In genomic region chr1:127677661-127678580, GRCm38 (mm10) we compare ENCODE assay signal across 8 mouse cellular contexts. TPM values are rescaled to one million over a fixed set of nuclear protein-coding genes. Genes with fewer than 3 reads are reported as not detected.
DNase-seq lines count a peak whose midpoint lies in the region; ATAC-seq and TF ChIP-seq lines count a peak whose summit lies in the region.

No protein-coding gene starts in this region.

- peak overlapping the region; percentile 97 for H3K4me2 ChIP-seq in heart, postnatal 0 days (ENCODE audit: low read depth, low read length)

- DNase-seq in B cell, adult 2 months, result peak; percentile 79 to 80
- peak; percentile 85 to 89 for DNase-seq in cerebellum, postnatal 25 days
- DNase-seq in heart, postnatal 0 days (ENCODE audit: low spot score), result no peak
- peak; percentile 37 for DNase-seq in kidney, postnatal 14 days
- DNase-seq in spleen, postnatal 4 days (ENCODE audit: low spot score in 2 of 2), result peak; percentile 55 to 76
- no peak for DNase-seq in left cerebral cortex, adult 9 months (ENCODE audit: low spot score in 2 of 2)

- no peak for TF ChIP-seq EP300 in ES-Bruce4 (IDR thresholded peaks at IDR 0.05; ENCODE audit: insufficient read depth, low read depth, low read length)
- TF ChIP-seq EP300 in heart, postnatal 0 days (IDR thresholded peaks at IDR 0.05; ENCODE audit: low read depth), result no peak

- no peaks in the 10 kb centered on the region for H3K9me3 ChIP-seq in ES-Bruce4 (replicated peaks; ENCODE audit: control insufficient read depth, insufficient read depth, low read length, poor library complexity, severe bottlenecking)
- H3K9me3 ChIP-seq in heart, postnatal 0 days (replicated peaks; ENCODE audit: control insufficient read depth, low read length), result 0 out of 2 replicates have a peak, but pooled peaks cover 3% of the 10 kb centered on the region

- no peaks in the 10 kb centered on the region for H3K4me1 ChIP-seq in ES-Bruce4 (ENCODE audit: control insufficient read depth, insufficient read depth, low read length)
- H3K4me1 ChIP-seq in heart, postnatal 0 days (ENCODE audit: control insufficient read depth, insufficient read depth), result peaks cover 10% of the 10 kb centered on the region; the same call in 1 of the 2 replicates

- TF ChIP-seq POLR2A in ES-Bruce4 (IDR thresholded peaks at IDR 0.05; ENCODE audit: insufficient read depth, low read length), result no peak

- peak overlapping the region; percentile 43 for H3K9ac ChIP-seq in ES-Bruce4 (ENCODE audit: low read depth, poor library complexity, severe bottlenecking)
- H3K9ac ChIP-seq in heart, postnatal 0 days (replicated peaks; ENCODE audit: low read depth, low read length), result peak overlapping the region; percentile 42

- peaks cover 8% of the 10 kb centered on the region for H3K27me3 ChIP-seq in ES-Bruce4 (ENCODE audit: control insufficient read depth, insufficient read depth, low read length, poor library complexity, severe bottlenecking)
- H3K27me3 ChIP-seq in heart, postnatal 0 days (ENCODE audit: control insufficient read depth, insufficient read depth, low read length), result peaks cover 52% of the 10 kb centered on the region

- H3K36me3 ChIP-seq in ES-Bruce4 (ENCODE audit: control insufficient read depth, insufficient read depth, low read length, poor library complexity, severe bottlenecking), result no peaks in the 10 kb centered on the region
- H3K36me3 ChIP-seq in heart, postnatal 0 days (replicated peaks; ENCODE audit: control insufficient read depth, insufficient read depth, low read length), result no peaks in the 10 kb centered on the region

- H3K4me3 ChIP-seq in ES-Bruce4 (ENCODE audit: low read depth, low read length), result peak overlapping the region; percentile 61
- H3K4me3 ChIP-seq in heart, postnatal 0 days (ENCODE audit: low read depth, low read length), result peak overlapping the region; percentile 59

- ATAC-seq in heart, postnatal 0 days (ENCODE audit: insufficient read depth, low read depth), result peak; percentile 41; the same call in 1 of the 2 replicates
- ATAC-seq in megakaryocyte, adult 5-6 weeks (ENCODE audit: poor library complexity, severe bottlenecking), result peak; percentile 43

- WGBS in heart, postnatal 0 days, result 7% methylated on average over 60 of the region's 64 CpGs

- no peak overlapping the region for H3K27ac ChIP-seq in ES-Bruce4 (ENCODE audit: insufficient read depth, low read length)
- H3K27ac ChIP-seq in heart, postnatal 0 days (ENCODE audit: low read depth), result no peak overlapping the region

- no peak for TF ChIP-seq CTCF in ES-Bruce4 (IDR thresholded peaks at IDR 0.05; ENCODE audit: low read depth, low read length)
- TF ChIP-seq CTCF in heart, postnatal 0 days (IDR thresholded peaks at IDR 0.05; ENCODE audit: low read depth), result no peak

RNA-seq across cellular contexts. Expression of gene Tmem163, which starts 1.4 kb away (rescaled TPM):
- polyA plus RNA-seq in ES-Bruce4 (2011; ENCODE audit: insufficient read depth, insufficient read length, low read depth, missing spikeins), result 0.24 and 1.6 TPM in 2 replicates
- 6.2 and 16.6 TPM in 2 replicates for total RNA-seq in heart, postnatal 0 days (2014; rRNA removed; ENCODE audit: low replicate concordance)
- polyA plus RNA-seq in heart, postnatal 0 days (2015; fragmentation: Nextera tagmentation; extraction: Ambion mirVana), result 17.3 and 21.1 TPM in 2 replicates
- 0.16 TPM in 1 of 2 replicates, not detected in the other for total RNA-seq in megakaryocyte, adult 5-6 weeks (2015)
- 0.12 and 0.73 TPM in 2 replicates for total RNA-seq in megakaryocyte, adult 5-6 weeks (2017)

RNA-seq across cellular contexts. Expression of gene Acmsd, which starts 51.3 kb away (rescaled TPM):
- not detected in 2 replicates for polyA plus RNA-seq in ES-Bruce4 (2011; ENCODE audit: insufficient read depth, insufficient read length, low read depth, missing spikeins)
- 0.12 TPM in 1 of 2 replicates, not detected in the other for total RNA-seq in heart, postnatal 0 days (2014; rRNA removed; ENCODE audit: low replicate concordance)
- polyA plus RNA-seq in heart, postnatal 0 days (2015; fragmentation: Nextera tagmentation; extraction: Ambion mirVana), result 0.05 and 0.18 TPM in 2 replicates
- 0.07 TPM in 1 of 2 replicates, not detected in the other for total RNA-seq in megakaryocyte, adult 5-6 weeks (2015)
- total RNA-seq in megakaryocyte, adult 5-6 weeks (2017), result 0.37 TPM in 1 of 2 replicates, not detected in the other

Comparison
In these comparisons a context has a peak if more than half of its experiments do, and no peak if none do; other contexts are left out.
1. DNase-seq: peak in B cell, adult 2 months (2 of 2), cerebellum, postnatal 25 days (2 of 2), kidney, postnatal 14 days (single experiment) and spleen, postnatal 4 days (2 of 2); none in heart, postnatal 0 days (single experiment) and left cerebral cortex, adult 9 months (0 of 2).